10 mouse cellular contexts compared by ENCODE assay signal in genomic region chr4:62695946-62696345, GRCm38 (mm10).
DNase-seq lines count a peak whose midpoint lies in the region; ATAC-seq and TF ChIP-seq lines count a peak whose summit lies in the region.
"Had no signal": no experiment of that assay in that cellular context is flagged by ENCODE, and none has a peak within 500 bp of the region (broad histone marks: within the 10 kb centered on the region; RNA-seq: fewer than 3 reads in every experiment).

No protein-coding gene starts in this region.

- H3K9ac ChIP-seq in forebrain, embryonic 15.5 days (replicated peaks), result no peak overlapping the region
- no peak overlapping the region for H3K9ac ChIP-seq in forebrain, embryonic 14.5 days (ENCODE audit: low read length)
- no peak overlapping the region for H3K9ac ChIP-seq in lung, embryonic 15.5 days
- H3K9ac ChIP-seq: limb, embryonic 15.5 days had no signal

- TF ChIP-seq POLR2A in kidney, adult 2 months (IDR thresholded peaks at IDR 0.05; ENCODE audit: low read depth, low read length), result no peak

- no peaks in the 10 kb centered on the region for H3K9me3 ChIP-seq in forebrain, embryonic 10.5 days
- H3K9me3 ChIP-seq in forebrain, embryonic 15.5 days, result no peaks in the 10 kb centered on the region
- no peaks in the 10 kb centered on the region for H3K9me3 ChIP-seq in forebrain, embryonic 14.5 days (replicated peaks; ENCODE audit: control insufficient read depth, low read length)
- no peaks in the 10 kb centered on the region for H3K9me3 ChIP-seq in lung, embryonic 15.5 days
- H3K9me3 ChIP-seq: limb, embryonic 15.5 days had no signal

- peak; percentile 56 for TF ChIP-seq CTCF in kidney, adult 2 months (conservative IDR thresholded peaks at IDR 0.05; ENCODE audit: insufficient read depth, insufficient read length, low read depth, low read length)

- H3K4me3 ChIP-seq in forebrain, embryonic 10.5 days, result no peak overlapping the region
- H3K4me3 ChIP-seq in forebrain, embryonic 15.5 days, result no peak overlapping the region
- H3K4me3 ChIP-seq in forebrain, embryonic 14.5 days (ENCODE audit: low read depth, low read length), result no peak overlapping the region
- H3K4me3 ChIP-seq in kidney, adult 2 months (ENCODE audit: insufficient read depth, low read depth, low read length), result no peak overlapping the region
- no peak overlapping the region for H3K4me3 ChIP-seq in lung, embryonic 15.5 days
- H3K4me3 ChIP-seq: limb, embryonic 15.5 days had no signal

- no peak overlapping the region for H3K27ac ChIP-seq in forebrain, embryonic 10.5 days
- no peak overlapping the region for H3K27ac ChIP-seq in forebrain, embryonic 15.5 days (replicated peaks)
- no peak overlapping the region for H3K27ac ChIP-seq in forebrain, embryonic 14.5 days (ENCODE audit: low read depth, low read length)
- H3K27ac ChIP-seq in kidney, adult 2 months (ENCODE audit: insufficient read depth, low read depth, low read length), result peak overlapping the region; percentile 55; the same call in 1 of the 2 replicates
- peak overlapping the region; percentile 48; the same call in 1 of the 2 replicates for H3K27ac ChIP-seq in lung, embryonic 15.5 days
- H3K27ac ChIP-seq: limb, embryonic 15.5 days had no signal

- peak; percentile 43 for DNase-seq in forebrain, embryonic 10.5 days (ENCODE audit: extremely low spot score, low spot score)
- peak; percentile 88 for DNase-seq in 3T3-L1 (ENCODE audit: low read depth, low spot score)
- peak; percentile 55 for DNase-seq in brain, embryonic 18.5 days (ENCODE audit: low read depth, low spot score)
- DNase-seq in forebrain, embryonic 14.5 days (ENCODE audit: low spot score), result peak; percentile 92
- peak; percentile 83 for DNase-seq in kidney, adult 2 months
- peak; percentile 49 for DNase-seq in right cerebral cortex, postnatal 4 days

- H3K4me1 ChIP-seq in forebrain, embryonic 10.5 days, result peaks cover 47% of the 10 kb centered on the region
- H3K4me1 ChIP-seq in forebrain, embryonic 15.5 days, result peaks cover 54% of the 10 kb centered on the region
- H3K4me1 ChIP-seq in forebrain, embryonic 14.5 days (ENCODE audit: control insufficient read depth, insufficient read depth, low read length), result peaks cover 15% of the 10 kb centered on the region; the same call in 1 of the 2 replicates
- H3K4me1 ChIP-seq in kidney, adult 2 months (ENCODE audit: control insufficient read depth, insufficient read depth, low read length), result peaks cover 13% of the 10 kb centered on the region
- peaks cover 80% of the 10 kb centered on the region for H3K4me1 ChIP-seq in lung, embryonic 15.5 days

- peaks cover 59% of the 10 kb centered on the region for H3K36me3 ChIP-seq in forebrain, embryonic 10.5 days (replicated peaks)
- H3K36me3 ChIP-seq in forebrain, embryonic 15.5 days, result peaks cover 13% of the 10 kb centered on the region
- H3K36me3 ChIP-seq in forebrain, embryonic 14.5 days (ENCODE audit: control insufficient read depth, insufficient read depth, low read length), result peaks cover 51% of the 10 kb centered on the region
- H3K36me3 ChIP-seq in kidney, adult 2 months (ENCODE audit: control insufficient read depth, insufficient read depth, low read length), result no peaks in the 10 kb centered on the region
- H3K36me3 ChIP-seq in lung, embryonic 15.5 days, result peaks cover 13% of the 10 kb centered on the region
- H3K36me3 ChIP-seq: G1E had no signal

- WGBS in forebrain, embryonic 10.5 days, result 80% methylated on average over 13 of the region's 13 CpGs
- WGBS in forebrain, embryonic 15.5 days, result 74% methylated on average over 13 of the region's 13 CpGs
- WGBS in forebrain, embryonic 14.5 days, result 57% methylated on average over 8 of the region's 13 CpGs
- WGBS in kidney, adult 2 months, result 73% methylated on average over 13 of the region's 13 CpGs
- 62% methylated on average over 10 of the region's 13 CpGs for WGBS in lung, embryonic 15.5 days

- no peak for ATAC-seq in forebrain, embryonic 15.5 days (replicated peaks)
- ATAC-seq in forebrain, embryonic 14.5 days, result no peak; the same call in 1 of the 2 replicates
- ATAC-seq in lung, embryonic 15.5 days (ENCODE audit: borderline replicate concordance, extremely low read depth, low FRiP score, low TSS enrichment), result no peak

- no peak overlapping the region for H3K4me2 ChIP-seq in forebrain, embryonic 15.5 days (replicated peaks)
- H3K4me2 ChIP-seq in forebrain, embryonic 14.5 days (ENCODE audit: low read length), result no peak overlapping the region
- H3K4me2 ChIP-seq in lung, embryonic 15.5 days, result no peak overlapping the region
- H3K4me2 ChIP-seq: limb, embryonic 15.5 days had no signal

- H3K27me3 ChIP-seq in forebrain, embryonic 10.5 days (ENCODE audit: poor library complexity, severe bottlenecking), result no peaks in the 10 kb centered on the region
- H3K27me3 ChIP-seq in forebrain, embryonic 15.5 days, result no peaks in the 10 kb centered on the region
- H3K27me3 ChIP-seq in forebrain, embryonic 14.5 days (replicated peaks; ENCODE audit: control insufficient read depth, insufficient read depth, low read length), result no peaks in the 10 kb centered on the region
- no peaks in the 10 kb centered on the region for H3K27me3 ChIP-seq in kidney, adult 2 months (replicated peaks; ENCODE audit: control insufficient read depth, insufficient read depth, low read length)
- no peaks in the 10 kb centered on the region for H3K27me3 ChIP-seq in lung, embryonic 15.5 days
- H3K27me3 ChIP-seq: limb, embryonic 15.5 days had no signal

Comparison
In these comparisons a context has a peak if more than half of its experiments do, and no peak if none do; other contexts are left out.
1. H3K27ac ChIP-seq: peak in kidney, adult 2 months (single experiment) and lung, embryonic 15.5 days (single experiment); none in forebrain, embryonic 10.5 days (single experiment), forebrain, embryonic 15.5 days (single experiment) and forebrain, embryonic 14.5 days (single experiment).
2. Peak in every context shown above with its lines, with median percentiles within 50 percentile points of each other: DNase-seq.